Mouse (Mus musculus): ENCODE measurements around the gene Rab11b. TPM values are rescaled to one million over a fixed set of nuclear protein-coding genes. Genes with fewer than 3 reads are reported as not detected.

Rab11b gene
- polyA plus RNA-seq, 1 experiment from 2014 or later, result 156 TPM

DNA sequence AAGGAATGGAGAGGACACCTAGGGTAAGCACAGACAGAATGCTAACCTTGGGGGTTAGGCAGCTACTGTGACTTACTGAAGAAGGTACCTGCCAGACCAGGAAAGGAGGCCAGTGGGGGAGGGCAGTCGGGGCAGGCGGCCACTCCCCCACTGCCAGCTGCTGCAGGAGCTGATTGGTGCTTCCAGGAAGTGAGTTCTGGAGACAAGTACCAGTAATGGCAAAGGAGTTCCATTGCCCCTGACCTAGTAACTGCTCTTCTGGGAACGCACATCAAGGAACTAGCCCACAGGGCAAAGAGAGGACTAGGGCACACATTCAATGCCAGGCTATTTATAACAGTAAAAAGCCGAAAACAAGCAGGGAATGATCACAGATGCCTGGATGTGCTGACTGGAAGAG, 3.1 kb downstream of the Rab11b start:
- DNase-seq (ENCODE audit: low spot score) (no peak), ATAC-seq (ENCODE audit: low read depth) (no peak)
- peaks cover 16% of the 10 kb centered on the region; the same call in 1 of the 2 replicates for H3K36me3 ChIP-seq (ENCODE audit: control insufficient read depth, insufficient read depth, low read length)
- H3K9me3 ChIP-seq (ENCODE audit: control insufficient read depth, low read length), result no peaks in the 10 kb centered on the region
- no peak overlapping the region for H3K9ac ChIP-seq (ENCODE audit: low read depth, low read length)
- peaks cover 31% of the 10 kb centered on the region for H3K4me1 ChIP-seq (ENCODE audit: control insufficient read depth, insufficient read depth, low read length)
- no peak overlapping the region for H3K27ac ChIP-seq (replicated peaks; ENCODE audit: low read depth, low read length)
- H3K27me3 ChIP-seq (replicated peaks; ENCODE audit: control insufficient read depth, insufficient read depth, low read length), result no peaks in the 10 kb centered on the region
- H3K4me3 ChIP-seq (ENCODE audit: low read depth, low read length), result no peak overlapping the region
- 62% methylated on average over 4 of the region's 4 CpGs for WGBS
- 0 out of 2 replicates have a peak overlapping the region, but pooled peaks have one; percentile 10 for H3K4me2 ChIP-seq (ENCODE audit: low read depth, low read length)

DNA sequence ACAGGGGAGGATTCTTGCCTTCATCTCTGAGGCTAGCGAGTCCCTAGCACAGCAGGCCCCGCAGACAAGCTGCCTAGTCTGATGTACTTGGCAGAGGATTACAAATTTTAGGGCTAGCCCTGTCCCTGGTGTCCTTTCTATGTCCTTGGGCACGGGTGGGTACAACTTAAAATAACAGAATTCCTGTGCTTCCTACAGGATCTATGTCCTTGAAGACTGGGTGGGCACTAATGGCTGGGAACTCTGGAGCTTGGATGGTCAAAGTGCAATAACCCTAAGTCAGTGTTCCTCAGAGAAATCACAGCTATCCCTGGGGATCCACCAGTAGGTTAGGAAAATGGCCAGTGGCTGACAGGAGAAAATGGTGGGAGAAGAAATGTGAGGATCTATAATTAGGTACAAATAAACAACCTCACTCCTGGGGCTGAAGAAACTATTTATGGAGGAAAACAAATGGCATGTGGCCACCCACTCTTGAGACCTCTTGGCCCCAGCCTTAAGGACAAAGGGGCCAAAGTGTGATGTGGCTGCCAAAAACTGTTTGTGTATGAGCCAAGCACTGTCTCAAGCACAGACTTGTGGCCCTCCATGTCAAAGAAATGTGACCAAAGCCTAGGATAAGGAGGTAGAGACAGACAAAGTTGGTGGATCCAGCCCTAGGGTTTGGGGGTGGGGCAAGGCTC, 4.1 kb downstream of the Rab11b start:
- WGBS, result 87% methylated on average over 3 of the region's 3 CpGs
- Histone ChIP-seq H3K27me3 (replicated peaks; ENCODE audit: control insufficient read depth, insufficient read depth, low read length) (no peaks in the 10 kb centered on the region), H3K4me1 (ENCODE audit: control insufficient read depth, insufficient read depth, low read length) (peaks cover 31% of the 10 kb centered on the region), H3K27ac (replicated peaks; ENCODE audit: low read depth, low read length) (no peak overlapping the region), H3K4me2 (ENCODE audit: low read depth, low read length) (no peak overlapping the region), H3K4me3 (ENCODE audit: low read depth, low read length) (no peak overlapping the region), H3K9ac (ENCODE audit: low read depth, low read length) (no peak overlapping the region), H3K36me3 (ENCODE audit: control insufficient read depth, insufficient read depth, low read length) (peaks cover 20% of the 10 kb centered on the region; the same call in 1 of the 2 replicates), H3K9me3 (ENCODE audit: control insufficient read depth, low read length) (no peaks in the 10 kb centered on the region)
- ATAC-seq (ENCODE audit: low read depth) (no peak), DNase-seq (ENCODE audit: low spot score) (no peak)

DNA sequence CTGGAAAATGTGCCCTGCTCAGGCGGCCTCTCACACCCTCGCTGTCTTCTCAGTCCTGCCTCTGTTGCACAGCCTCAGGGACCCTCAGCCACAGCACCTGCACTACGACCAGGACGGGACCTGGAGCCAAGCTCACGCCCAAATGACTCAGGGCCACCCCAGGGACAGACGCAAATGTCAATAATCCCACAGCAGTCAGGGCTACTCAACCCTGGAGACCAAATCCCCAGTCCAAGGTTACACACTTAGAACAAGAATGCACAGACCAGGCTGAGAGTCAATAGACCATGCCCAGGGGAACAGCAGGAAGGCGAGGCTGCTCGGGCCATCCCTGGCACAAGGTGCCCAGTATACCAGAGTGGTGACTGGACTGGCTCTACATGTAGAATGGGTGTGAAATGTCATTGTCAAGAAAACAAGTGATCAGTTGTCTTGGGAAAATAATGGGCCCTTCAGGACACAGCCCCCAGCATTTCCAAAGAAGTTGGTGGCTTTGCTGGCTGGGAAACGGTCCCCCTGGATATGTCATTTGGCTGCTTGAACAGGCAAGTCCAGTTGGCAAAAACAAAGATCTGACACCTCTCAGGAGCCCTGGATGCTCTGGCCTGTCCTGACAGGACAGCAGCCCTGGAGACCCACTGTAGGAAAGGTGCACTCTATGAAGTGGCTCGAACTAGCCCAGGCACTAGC, 4.8 kb downstream of the Rab11b start:
- Histone ChIP-seq H3K27ac (replicated peaks; ENCODE audit: low read depth, low read length) (no peak overlapping the region), H3K4me2 (ENCODE audit: low read depth, low read length) (no peak overlapping the region), H3K4me3 (ENCODE audit: low read depth, low read length) (no peak overlapping the region), H3K27me3 (replicated peaks; ENCODE audit: control insufficient read depth, insufficient read depth, low read length) (no peaks in the 10 kb centered on the region), H3K9ac (ENCODE audit: low read depth, low read length) (no peak overlapping the region), H3K4me1 (ENCODE audit: control insufficient read depth, insufficient read depth, low read length) (peaks cover 31% of the 10 kb centered on the region), H3K9me3 (ENCODE audit: control insufficient read depth, low read length) (no peaks in the 10 kb centered on the region), H3K36me3 (ENCODE audit: control insufficient read depth, insufficient read depth, low read length) (peaks cover 25% of the 10 kb centered on the region; the same call in 1 of the 2 replicates)
- ATAC-seq (ENCODE audit: low read depth) (no peak), DNase-seq (ENCODE audit: low spot score) (no peak)
- 81% methylated on average over 10 of the region's 10 CpGs for WGBS

DNA sequence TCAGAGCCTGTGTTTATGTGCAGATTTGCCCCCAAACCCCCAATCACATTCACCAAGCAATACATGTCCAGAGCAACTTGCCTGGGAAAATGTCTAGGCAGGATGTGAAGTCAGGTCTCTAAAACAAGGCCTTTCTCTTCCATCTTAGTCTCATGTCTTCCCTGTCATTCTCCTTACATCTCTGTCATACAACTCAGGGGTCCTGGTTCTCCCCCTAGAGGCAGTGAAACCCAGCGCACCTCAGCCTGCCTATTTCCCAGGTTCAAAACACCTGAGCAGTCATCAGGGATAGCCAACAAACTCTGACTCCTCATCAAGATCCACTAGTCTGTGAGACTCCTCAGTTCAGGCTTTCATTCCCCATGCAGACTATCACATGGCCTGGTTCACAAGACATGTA, 5.7 kb downstream of the Rab11b start:
- DNase-seq (ENCODE audit: low spot score) (no peak), ATAC-seq (ENCODE audit: low read depth) (no peak)
- H3K4me3 ChIP-seq (ENCODE audit: low read depth, low read length), result no peak overlapping the region
- H3K9me3 ChIP-seq (ENCODE audit: control insufficient read depth, low read length), result no peaks in the 10 kb centered on the region
- H3K27me3 ChIP-seq (replicated peaks; ENCODE audit: control insufficient read depth, insufficient read depth, low read length), result no peaks in the 10 kb centered on the region
- H3K4me1 ChIP-seq (ENCODE audit: control insufficient read depth, insufficient read depth, low read length), result peaks cover 31% of the 10 kb centered on the region
- H3K9ac ChIP-seq (ENCODE audit: low read depth, low read length), result no peak overlapping the region
- no peak overlapping the region for H3K4me2 ChIP-seq (ENCODE audit: low read depth, low read length)
- peaks cover 25% of the 10 kb centered on the region; the same call in 1 of the 2 replicates for H3K36me3 ChIP-seq (ENCODE audit: control insufficient read depth, insufficient read depth, low read length)
- 70% methylated on average over 1 of the region's 1 CpGs for WGBS
- H3K27ac ChIP-seq (replicated peaks; ENCODE audit: low read depth, low read length), result no peak overlapping the region

GRCm38 (mm10) chr17:33752297-33752696, 8.0 kb downstream of the Rab11b start:
- H3K36me3 ChIP-seq (ENCODE audit: control insufficient read depth, insufficient read depth, low read length), result peaks cover 45% of the 10 kb centered on the region
- 94% methylated on average over 2 of the region's 2 CpGs for WGBS

GRCm38 (mm10) chr17:33751181-33751580, 9.1 kb downstream of the Rab11b start:
- H3K4me3 ChIP-seq (ENCODE audit: low read depth, low read length), result no peak overlapping the region
- peaks cover 7% of the 10 kb centered on the region for H3K4me1 ChIP-seq (ENCODE audit: control insufficient read depth, insufficient read depth, low read length)
- no peak for DNase-seq (ENCODE audit: low spot score)
- peaks cover 45% of the 10 kb centered on the region for H3K36me3 ChIP-seq (ENCODE audit: control insufficient read depth, insufficient read depth, low read length)
- no peak overlapping the region for H3K27ac ChIP-seq (replicated peaks; ENCODE audit: low read depth, low read length)
- no peak overlapping the region for H3K4me2 ChIP-seq (ENCODE audit: low read depth, low read length)
- no peak for ATAC-seq (ENCODE audit: low read depth)
- no peak overlapping the region for H3K9ac ChIP-seq (ENCODE audit: low read depth, low read length)
- H3K27me3 ChIP-seq (replicated peaks; ENCODE audit: control insufficient read depth, insufficient read depth, low read length), result no peaks in the 10 kb centered on the region
- H3K9me3 ChIP-seq (ENCODE audit: control insufficient read depth, low read length), result no peaks in the 10 kb centered on the region

More at GRCm38 (mm10) chr17:33752297-33752696, 8.0 kb downstream of the Rab11b start:
- Histone ChIP-seq H3K27ac (replicated peaks; ENCODE audit: low read depth, low read length) (no peak overlapping the region), H3K4me3 (ENCODE audit: low read depth, low read length) (no peak overlapping the region), H3K9ac (ENCODE audit: low read depth, low read length) (no peak overlapping the region), H3K9me3 (ENCODE audit: control insufficient read depth, low read length) (no peaks in the 10 kb centered on the region), H3K4me2 (ENCODE audit: low read depth, low read length) (no peak overlapping the region), H3K4me1 (ENCODE audit: control insufficient read depth, insufficient read depth, low read length) (peaks cover 12% of the 10 kb centered on the region), H3K27me3 (replicated peaks; ENCODE audit: control insufficient read depth, insufficient read depth, low read length) (no peaks in the 10 kb centered on the region)
- ATAC-seq (ENCODE audit: low read depth) (no peak), DNase-seq (ENCODE audit: low spot score) (no peak)

DNA sequence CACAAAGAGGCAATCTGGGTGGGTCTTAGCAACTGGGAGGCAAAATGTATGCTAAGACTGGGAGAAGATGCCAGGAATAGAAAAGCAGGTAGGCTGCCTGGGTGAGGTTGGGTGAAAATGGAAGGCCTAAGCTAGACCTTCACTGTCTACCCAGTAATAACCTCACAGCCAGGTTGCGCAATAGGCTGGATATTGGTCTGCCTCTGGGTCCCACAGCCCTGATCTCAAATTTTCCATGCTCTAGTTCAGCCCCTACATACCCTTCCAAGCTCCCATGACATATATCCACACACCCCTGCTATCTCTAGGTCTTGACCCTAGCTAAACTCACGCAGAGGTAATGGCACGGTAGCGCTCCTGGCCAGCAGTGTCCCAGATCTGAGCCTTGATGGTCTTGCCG, 10.9 kb downstream of the Rab11b start:
- 92% methylated on average over 4 of the region's 5 CpGs for WGBS
- H3K9me3 ChIP-seq (ENCODE audit: control insufficient read depth, low read length), result no peaks in the 10 kb centered on the region
- no peaks in the 10 kb centered on the region for H3K27me3 ChIP-seq (replicated peaks; ENCODE audit: control insufficient read depth, insufficient read depth, low read length)
- H3K4me3 ChIP-seq (ENCODE audit: low read depth, low read length), result no peak overlapping the region
- no peak overlapping the region for H3K4me2 ChIP-seq (ENCODE audit: low read depth, low read length)
- ATAC-seq (ENCODE audit: low read depth) (no peak), DNase-seq (ENCODE audit: low spot score) (no peak)
- H3K27ac ChIP-seq (replicated peaks; ENCODE audit: low read depth, low read length), result no peak overlapping the region
- no peak overlapping the region for H3K9ac ChIP-seq (ENCODE audit: low read depth, low read length)
- 0 out of 2 replicates have a peak, but pooled peaks cover 3% of the 10 kb centered on the region for H3K4me1 ChIP-seq (ENCODE audit: control insufficient read depth, insufficient read depth, low read length)
- peaks cover 55% of the 10 kb centered on the region for H3K36me3 ChIP-seq (ENCODE audit: control insufficient read depth, insufficient read depth, low read length)

DNA sequence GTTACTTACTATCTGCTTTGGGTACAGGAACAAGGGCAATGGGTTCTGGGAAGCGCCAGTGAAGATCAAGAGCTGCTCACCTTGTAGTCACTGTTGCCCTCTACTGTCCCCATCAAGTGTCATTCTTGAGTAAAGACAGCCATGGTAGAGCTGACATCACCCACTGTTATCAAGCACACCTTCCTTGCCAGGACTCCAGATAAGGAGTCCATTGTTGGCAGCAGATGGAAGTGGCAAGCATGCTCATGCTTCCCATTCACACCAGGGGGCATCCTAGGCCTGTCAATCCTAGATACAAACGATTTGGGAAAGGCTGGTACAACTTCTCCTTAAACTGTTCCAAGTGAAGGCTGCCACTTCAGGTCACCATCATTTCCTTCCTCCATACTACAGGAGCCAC, 14.3 kb downstream of the Rab11b start:
- ATAC-seq (ENCODE audit: low read depth) (no peak), DNase-seq (ENCODE audit: low spot score) (peak; percentile 60)
- Histone ChIP-seq H3K9ac (ENCODE audit: low read depth, low read length) (no peak overlapping the region), H3K36me3 (ENCODE audit: control insufficient read depth, insufficient read depth, low read length) (peaks cover 41% of the 10 kb centered on the region), H3K27me3 (replicated peaks; ENCODE audit: control insufficient read depth, insufficient read depth, low read length) (no peaks in the 10 kb centered on the region), H3K4me3 (ENCODE audit: low read depth, low read length) (no peak overlapping the region), H3K9me3 (ENCODE audit: control insufficient read depth, low read length) (0 out of 2 replicates have a peak, but pooled peaks cover 5% of the 10 kb centered on the region), H3K27ac (replicated peaks; ENCODE audit: low read depth, low read length) (no peak overlapping the region), H3K4me2 (ENCODE audit: low read depth, low read length) (no peak overlapping the region), H3K4me1 (ENCODE audit: control insufficient read depth, insufficient read depth, low read length) (no peaks in the 10 kb centered on the region)
- WGBS, result 63% methylated on average over 2 of the region's 2 CpGs
